ENCODE assay signal across 21 mouse cellular contexts in the genomic region with DNA sequence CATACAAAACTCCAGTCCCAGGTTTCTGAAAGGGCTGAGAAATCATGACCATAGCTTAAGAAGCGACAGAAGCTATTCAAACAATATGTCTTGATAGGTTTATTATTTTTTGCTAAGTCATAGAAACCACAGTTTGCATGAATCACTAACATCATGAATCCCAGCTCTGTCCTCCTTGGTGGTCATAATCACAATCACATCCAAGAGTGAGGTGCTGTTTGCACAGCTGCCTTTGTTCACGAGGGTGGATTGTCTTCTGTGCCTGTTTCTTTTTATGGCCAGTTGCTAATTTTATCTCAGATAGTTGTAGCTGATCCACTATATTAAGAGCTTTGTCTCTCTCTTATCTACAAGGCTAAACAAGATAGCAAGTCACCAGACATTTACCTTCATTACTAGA.
DNase-seq lines count a peak whose midpoint lies in the region; ATAC-seq lines count a peak whose summit lies in the region.
"Had no signal": no experiment of that assay in that cellular context is flagged by ENCODE, and none has a peak within 500 bp of the region (broad histone marks: within the 10 kb centered on the region; RNA-seq: fewer than 3 reads in every experiment).

No protein-coding gene starts in this region.

- no peaks in the 10 kb centered on the region for H3K4me1 ChIP-seq in intestine, embryonic 14.5 days (replicated peaks; ENCODE audit: control insufficient read depth, insufficient read depth, low read length)
- H3K4me1 ChIP-seq in kidney, embryonic 15.5 days: no peaks in the 10 kb centered on the region
- H3K4me1 ChIP-seq: embryonic facial prominence, embryonic 15.5 days; forebrain, embryonic 15.5 days; heart, embryonic 15.5 days; hindbrain, embryonic 15.5 days had no signal

- ATAC-seq in intestine, embryonic 14.5 days (replicated peaks; ENCODE audit: low FRiP score, low TSS enrichment, low read depth): peak; percentile 66; the same call in 1 of the 2 replicates
- peak; percentile 12; the same call in 1 of the 2 replicates for ATAC-seq in megakaryocyte, adult 5-6 weeks (ENCODE audit: poor library complexity, severe bottlenecking)
- no peak for ATAC-seq in kidney, embryonic 15.5 days (replicated peaks; ENCODE audit: low FRiP score)
- ATAC-seq: CD4-positive, CD25-positive, alpha-beta regulatory T cell, adult 4 months; forebrain, embryonic 15.5 days; inflammation-experienced regulatory T-cells, adult 6 months had no signal

- H3K9ac ChIP-seq in intestine, embryonic 14.5 days (ENCODE audit: low read length): no peak overlapping the region
- no peak overlapping the region for H3K9ac ChIP-seq in kidney, embryonic 15.5 days
- H3K9ac ChIP-seq: embryonic facial prominence, embryonic 15.5 days; forebrain, embryonic 15.5 days; heart, embryonic 15.5 days; hindbrain, embryonic 15.5 days had no signal

- H3K27me3 ChIP-seq in intestine, embryonic 14.5 days (replicated peaks; ENCODE audit: control insufficient read depth, insufficient read depth, low read length): no peaks in the 10 kb centered on the region
- no peaks in the 10 kb centered on the region for H3K27me3 ChIP-seq in kidney, embryonic 15.5 days
- H3K27me3 ChIP-seq: embryonic facial prominence, embryonic 15.5 days; forebrain, embryonic 15.5 days; heart, embryonic 15.5 days; hindbrain, embryonic 15.5 days had no signal

- 59% methylated on average over 2 of the region's 2 CpGs for WGBS in intestine, embryonic 14.5 days
- 56% methylated on average over 2 of the region's 2 CpGs for WGBS in kidney, embryonic 15.5 days

- no peak overlapping the region for H3K4me3 ChIP-seq in intestine, embryonic 14.5 days (ENCODE audit: low read depth, low read length)
- H3K4me3 ChIP-seq in kidney, embryonic 15.5 days (replicated peaks): no peak overlapping the region
- H3K4me3 ChIP-seq: embryonic facial prominence, embryonic 15.5 days; forebrain, embryonic 15.5 days; heart, embryonic 15.5 days; hindbrain, embryonic 15.5 days had no signal

- no peaks in the 10 kb centered on the region for H3K9me3 ChIP-seq in intestine, embryonic 14.5 days (ENCODE audit: control insufficient read depth, low read length)
- H3K9me3 ChIP-seq in kidney, embryonic 15.5 days (replicated peaks): no peaks in the 10 kb centered on the region
- H3K9me3 ChIP-seq: embryonic facial prominence, embryonic 15.5 days; forebrain, embryonic 15.5 days; G1E; heart, embryonic 15.5 days; hindbrain, embryonic 15.5 days had no signal

- DNase-seq in 3134 (ENCODE audit: extremely low read depth, insufficient read length, low spot score) (peak; percentile 41), NIH3T3 (ENCODE audit: low read depth) (peak; percentile 7)
- DNase-seq in intestine, embryonic 14.5 days (ENCODE audit: low spot score): no peak
- DNase-seq in embryo, embryonic 9.5 days (ENCODE audit: extremely low spot score): no peak
- DNase-seq in heart, postnatal 4 days: no peak
- DNase-seq: adrenal gland, postnatal 14 days; cerebellum, adult 18-20 months; cerebellum, adult 9-11 months; cerebellum, postnatal 36 days; heart, adult 18-20 months; heart, postnatal 14 days had no signal

- no peak overlapping the region for H3K27ac ChIP-seq in intestine, embryonic 14.5 days (ENCODE audit: low read depth)
- H3K27ac ChIP-seq in kidney, embryonic 15.5 days: no peak overlapping the region
- H3K27ac ChIP-seq: embryonic facial prominence, embryonic 15.5 days; forebrain, embryonic 15.5 days; heart, embryonic 15.5 days; hindbrain, embryonic 15.5 days had no signal

- H3K4me2 ChIP-seq in intestine, embryonic 14.5 days (ENCODE audit: low read length): no peak overlapping the region
- no peak overlapping the region for H3K4me2 ChIP-seq in kidney, embryonic 15.5 days
- H3K4me2 ChIP-seq: embryonic facial prominence, embryonic 15.5 days; forebrain, embryonic 15.5 days; heart, embryonic 11.5 days; heart, embryonic 15.5 days; hindbrain, embryonic 15.5 days had no signal

- no peaks in the 10 kb centered on the region for H3K36me3 ChIP-seq in intestine, embryonic 14.5 days (ENCODE audit: control insufficient read depth, insufficient read depth, low read length)
- no peaks in the 10 kb centered on the region for H3K36me3 ChIP-seq in kidney, embryonic 15.5 days
- H3K36me3 ChIP-seq: embryonic facial prominence, embryonic 15.5 days; forebrain, embryonic 15.5 days; G1E; heart, embryonic 15.5 days; hindbrain, embryonic 15.5 days had no signal

Comparison
In these comparisons a context has a peak if more than half of its experiments do, and no peak if none do; other contexts are left out.
1. DNase-seq: peak in 3134 (single experiment) and NIH3T3 (single experiment); none in intestine, embryonic 14.5 days (single experiment), embryo, embryonic 9.5 days (single experiment) and heart, postnatal 4 days (single experiment).